Mouse (Mus musculus) cerebellum, adult 8-10 months (tissue): ENCODE data around the gene Dlg2.

Experiments
- DNase-seq: peaks from one replicate; pipeline ENCODE4 v3.0.0; 2022

Dlg2 gene

GRCm38 (mm10) chr7:91311177-91311576 lies 834.7 kb downstream of the Dlg2 start:
- no peak for DNase-seq

- no peak for DNase-seq
Measured at GRCm38 (mm10) chr7:91345073-91345472, 868.6 kb downstream of the Dlg2 start.

- no peak for DNase-seq
Measured at GRCm38 (mm10) chr7:91369821-91370321, 893.4 kb downstream of the Dlg2 start.

GRCm38 (mm10) chr7:91382281-91382680 lies 905.8 kb downstream of the Dlg2 start:
- DNase-seq, result no peak

- DNase-seq, result no peak
Measured at GRCm38 (mm10) chr7:91383873-91384272, 907.4 kb downstream of the Dlg2 start.

- DNase-seq, result no peak
Measured at GRCm38 (mm10) chr7:91389272-91389671, 912.8 kb downstream of the Dlg2 start.

GRCm38 (mm10) chr7:91397827-91398226 lies 921.4 kb downstream of the Dlg2 start:
- no peak for DNase-seq

GRCm38 (mm10) chr7:91412109-91412508 lies 935.6 kb downstream of the Dlg2 start:
- no peak for DNase-seq

- DNase-seq, result no peak
Measured at GRCm38 (mm10) chr7:91414150-91414549, 937.7 kb downstream of the Dlg2 start.

- no peak for DNase-seq
Measured at GRCm38 (mm10) chr7:91414749-91415148, 938.3 kb downstream of the Dlg2 start.

GRCm38 (mm10) chr7:91420215-91420614 lies 943.7 kb downstream of the Dlg2 start:
- no peak for DNase-seq

- no peak for DNase-seq
Measured at GRCm38 (mm10) chr7:91423784-91424183, 947.3 kb downstream of the Dlg2 start.

GRCm38 (mm10) chr7:91429712-91430275 lies 953.3 kb downstream of the Dlg2 start:
- DNase-seq, result no peak

GRCm38 (mm10) chr7:91431594-91432240 lies 955.2 kb downstream of the Dlg2 start:
- peak; percentile 42 for DNase-seq

- no peak for DNase-seq
Measured at GRCm38 (mm10) chr7:91432563-91432962, 956.1 kb downstream of the Dlg2 start.

GRCm38 (mm10) chr7:91434739-91435138 lies 958.3 kb downstream of the Dlg2 start:
- DNase-seq, result no peak

- no peak for DNase-seq
Measured at GRCm38 (mm10) chr7:91440326-91440725, 963.9 kb downstream of the Dlg2 start.

GRCm38 (mm10) chr7:91442447-91443376 lies 966.2 kb downstream of the Dlg2 start:
- no peak for DNase-seq

GRCm38 (mm10) chr7:91443377-91443714 lies 966.9 kb downstream of the Dlg2 start:
- no peak for DNase-seq

- no peak for DNase-seq
Measured at GRCm38 (mm10) chr7:91443913-91444312, 967.4 kb downstream of the Dlg2 start.

- no peak for DNase-seq
Measured at GRCm38 (mm10) chr7:91444728-91445127, 968.3 kb downstream of the Dlg2 start.

- DNase-seq, result no peak
Measured at GRCm38 (mm10) chr7:91456796-91457195, 980.3 kb downstream of the Dlg2 start.

GRCm38 (mm10) chr7:91457207-91457606 lies 980.7 kb downstream of the Dlg2 start:
- DNase-seq, result peak; percentile 72

- no peak for DNase-seq
Measured at GRCm38 (mm10) chr7:91461352-91461751, 984.9 kb downstream of the Dlg2 start.
